ENCODE assay signal across 8 mouse cellular contexts in genomic region chr10:3394193-3394592, GRCm38 (mm10). TPM values are rescaled to one million over a fixed set of nuclear protein-coding genes. Genes with fewer than 3 reads are reported as not detected.
DNase-seq lines count a peak whose midpoint lies in the region; ATAC-seq lines count a peak whose summit lies in the region.

No protein-coding gene starts in this region.

- no peaks in the 10 kb centered on the region for H3K27me3 ChIP-seq in heart, embryonic 12.5 days (replicated peaks)

- no peak overlapping the region for H3K4me2 ChIP-seq in heart, embryonic 12.5 days

- WGBS in heart, embryonic 12.5 days = 39% methylated on average over 5 of the region's 5 CpGs

- no peak overlapping the region for H3K9ac ChIP-seq in heart, embryonic 12.5 days

- ATAC-seq in heart, embryonic 12.5 days (ENCODE audit: insufficient number of reproducible peaks, low FRiP score) = no peak

- peak; percentile 18 for DNase-seq in kidney, postnatal 10 days
- DNase-seq in kidney, postnatal 36 days = no peak
- DNase-seq in cerebellum, adult 9-11 months = peak; percentile 54
- DNase-seq in lung, postnatal 10 days = peak; percentile 80
- no peak for DNase-seq in embryo, embryonic 11 days
- DNase-seq in natural killer cell, adult 2 months (ENCODE audit: low spot score in 2 of 2) = no peak
- DNase-seq in embryo, embryonic 9.5 days (ENCODE audit: extremely low spot score) = no peak

- H3K36me3 ChIP-seq in heart, embryonic 12.5 days = no peaks in the 10 kb centered on the region

- peaks cover 76% of the 10 kb centered on the region for H3K4me1 ChIP-seq in heart, embryonic 12.5 days (replicated peaks)

- peak overlapping the region; percentile 78 for H3K27ac ChIP-seq in heart, embryonic 12.5 days (ENCODE audit: poor library complexity, severe bottlenecking)

- H3K9me3 ChIP-seq in heart, embryonic 12.5 days (replicated peaks) = no peaks in the 10 kb centered on the region

- no peak overlapping the region for H3K4me3 ChIP-seq in heart, embryonic 12.5 days

RNA-seq across cellular contexts. Expression of gene Ppp1r14c, which starts 28.3 kb away (rescaled TPM):
- 217 and 222 TPM in 2 replicates for polyA plus RNA-seq in heart, embryonic 12.5 days (2016; fragmentation: Nextera tagmentation; extraction: Ambion mirVana)

Comparison
In these comparisons a context has a peak if more than half of its experiments do, and no peak if none do; other contexts are left out.
1. DNase-seq: peak in kidney, postnatal 10 days (single experiment), cerebellum, adult 9-11 months (single experiment) and lung, postnatal 10 days (single experiment); none in kidney, postnatal 36 days (0 of 2), embryo, embryonic 11 days (single experiment), natural killer cell, adult 2 months (0 of 2) and embryo, embryonic 9.5 days (single experiment).